Mouse (Mus musculus) ES-Bruce4 (cell line): ENCODE data around the gene Arl15. TPM values are rescaled to one million over a fixed set of nuclear protein-coding genes. Genes with fewer than 3 reads are reported as not detected.

Experiments
- H3K27ac ChIP-seq: 2 replicates; pipeline ENCODE4 v1.5.1; 2012; ENCODE audit warnings: low read length, inconsistent platforms; ENCODE audit not compliant: insufficient read depth
- H3K27me3 ChIP-seq: 2 replicates; pipeline ENCODE4 v1.6.1; 2012; ENCODE audit warnings: mild to moderate bottlenecking, low read length, inconsistent platforms; ENCODE audit not compliant: control insufficient read depth, poor library complexity, insufficient read depth, severe bottlenecking
- H3K36me3 ChIP-seq: 2 replicates; pipeline ENCODE4 v1.6.1; 2012; ENCODE audit warnings: inconsistent platforms, mild to moderate bottlenecking, low read length, moderate library complexity; ENCODE audit not compliant: control insufficient read depth, poor library complexity, insufficient read depth, severe bottlenecking
- H3K4me1 ChIP-seq: one replicate; pipeline ENCODE4 v1.8.1; 2011; ENCODE audit warnings: low read length; ENCODE audit not compliant: control insufficient read depth, insufficient read depth
- H3K4me3 ChIP-seq: 2 replicates; pipeline ENCODE4 v1.5.1; 2011; ENCODE audit warnings: low read depth, mild to moderate bottlenecking, low read length
- H3K9ac ChIP-seq: 2 replicates; pipeline ENCODE4 v1.6.1; 2012; ENCODE audit warnings: low read depth, mild to moderate bottlenecking, inconsistent platforms; ENCODE audit not compliant: poor library complexity, severe bottlenecking
- H3K9me3 ChIP-seq: replicated peaks from 2 replicates; pipeline ENCODE4 v1.6.1; 2012; ENCODE audit warnings: mild to moderate bottlenecking, low read length, inconsistent platforms; ENCODE audit not compliant: control insufficient read depth, poor library complexity, insufficient read depth, severe bottlenecking
- CTCF ChIP-seq: IDR thresholded peaks from one replicate; pipeline ENCODE4 v1.8.1; 2011; ENCODE audit warnings: low read depth, low read length
- EP300 ChIP-seq: IDR thresholded peaks from 2 replicates; pipeline ENCODE4 v1.6.1; 2011; ENCODE audit warnings: low read depth, low read length; ENCODE audit not compliant: insufficient read depth
- POLR2A ChIP-seq: IDR thresholded peaks from one replicate; pipeline ENCODE4 v1.8.1; 2011; ENCODE audit warnings: low read length; ENCODE audit not compliant: insufficient read depth
- polyA plus RNA-seq: library from polyadenylated mRNA; stranded (reverse); fragments of >200 nt; gene quantifications from 2 replicates; pipeline ENCODE4 v1.2.4, GENCODE M21; 2011; ENCODE audit warnings: low read depth; ENCODE audit not compliant: missing spikeins, insufficient read depth, insufficient read length

Arl15 gene
- polyA plus RNA-seq, 1 experiment, result 53.3 TPM

DNA sequence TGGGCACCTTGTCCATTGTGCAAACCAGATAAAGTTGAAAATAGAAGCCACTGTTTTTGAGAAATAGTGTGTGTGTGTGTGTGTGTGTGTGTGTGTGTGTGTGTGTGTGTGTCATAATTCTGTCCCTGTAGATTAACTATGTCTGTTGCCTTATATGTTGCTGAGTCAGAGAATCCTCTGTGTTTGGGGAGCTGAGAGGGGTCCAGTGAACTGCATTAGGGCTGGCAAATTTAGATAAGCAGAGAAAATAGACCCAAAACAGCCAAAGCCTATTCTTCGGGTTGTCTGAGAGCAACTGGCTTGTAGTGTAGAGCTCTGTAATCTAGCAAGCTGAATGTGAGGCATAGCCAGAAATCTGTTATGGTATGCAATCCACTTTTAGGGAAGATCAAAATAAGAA, 348.9 kb downstream of the Arl15 start:
- Histone ChIP-seq H3K27me3 (no peaks in the 10 kb centered on the region), H3K4me1 (no peaks in the 10 kb centered on the region), H3K9me3 (no peaks in the 10 kb centered on the region), H3K27ac (no peak overlapping the region), H3K9ac (no peak overlapping the region), H3K36me3 (no peaks in the 10 kb centered on the region; the same call in 1 of the 2 replicates), H3K4me3 (no peak overlapping the region)
- TF ChIP-seq CTCF, result no peak

- Histone ChIP-seq H3K4me3 (no peak overlapping the region), H3K27ac (no peak overlapping the region), H3K4me1 (no peaks in the 10 kb centered on the region), H3K36me3 (no peaks in the 10 kb centered on the region; the same call in 1 of the 2 replicates), H3K9ac (no peak overlapping the region), H3K27me3 (no peaks in the 10 kb centered on the region), H3K9me3 (no peaks in the 10 kb centered on the region)
- TF ChIP-seq POLR2A, result no peak
- no peak for TF ChIP-seq CTCF
- TF ChIP-seq EP300, result no peak
These were observed 350.0 kb downstream of the Arl15 start for GRCm38 (mm10) chr13:114144052-114145046.

DNA sequence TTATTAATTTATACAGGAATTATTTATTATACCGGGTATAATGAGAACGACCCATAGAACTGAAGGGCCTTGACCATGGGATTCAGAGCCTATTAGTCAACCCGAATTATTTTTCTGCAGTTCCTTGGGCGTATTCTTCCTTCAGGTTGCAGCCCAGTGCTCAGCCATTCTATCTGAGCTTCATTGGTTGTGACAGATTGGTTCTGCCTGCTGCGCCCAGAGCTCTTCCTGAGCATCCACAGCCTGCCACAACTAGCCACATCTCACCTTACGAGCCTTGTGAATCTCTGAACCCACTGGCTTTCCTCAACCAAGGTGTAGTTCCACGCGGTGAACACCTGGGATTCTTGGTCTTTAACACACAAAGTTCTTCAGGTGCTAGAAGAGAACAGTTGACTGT, 350.9 kb downstream of the Arl15 start:
- H3K4me3 ChIP-seq, result no peak overlapping the region
- H3K27me3 ChIP-seq, result no peaks in the 10 kb centered on the region
- H3K27ac ChIP-seq, result no peak overlapping the region
- H3K9ac ChIP-seq, result no peak overlapping the region
- no peaks in the 10 kb centered on the region for H3K4me1 ChIP-seq
- TF ChIP-seq CTCF (no peak), EP300 (no peak), POLR2A (no peak)
- H3K9me3 ChIP-seq, result no peaks in the 10 kb centered on the region
- H3K36me3 ChIP-seq, result no peaks in the 10 kb centered on the region; the same call in 1 of the 2 replicates

- no peaks in the 10 kb centered on the region for H3K27me3 ChIP-seq
- TF ChIP-seq POLR2A, result no peak
- TF ChIP-seq EP300, result no peak
- TF ChIP-seq CTCF, result no peak
- H3K27ac ChIP-seq, result no peak overlapping the region
- no peaks in the 10 kb centered on the region for H3K9me3 ChIP-seq
- H3K4me3 ChIP-seq, result no peak overlapping the region
- H3K36me3 ChIP-seq, result peaks cover 6% of the 10 kb centered on the region; the same call in 1 of the 2 replicates
- H3K9ac ChIP-seq, result no peak overlapping the region
- H3K4me1 ChIP-seq, result no peaks in the 10 kb centered on the region
These were observed 356.8 kb downstream of the Arl15 start for GRCm38 (mm10) chr13:114150856-114151697.

DNA sequence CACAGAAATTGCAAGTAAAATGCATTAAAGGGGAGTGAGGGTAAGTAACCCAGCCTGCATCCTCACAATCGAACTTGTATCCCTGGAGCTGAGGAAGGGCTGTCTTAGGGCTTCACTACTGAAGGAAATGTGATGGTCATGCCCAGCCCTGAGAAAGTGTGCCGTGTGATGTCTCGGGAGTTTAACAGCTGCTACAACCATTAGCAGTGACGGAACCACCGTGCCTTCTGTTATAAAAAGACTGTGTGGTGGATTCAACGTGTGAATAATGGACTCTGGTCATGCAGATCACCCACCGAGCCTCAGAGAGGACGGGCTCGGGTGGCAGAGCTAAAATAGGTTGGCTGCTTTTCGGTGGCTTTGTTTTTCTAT, 357.4 kb downstream of the Arl15 start:
- H3K4me3 ChIP-seq, result no peak overlapping the region
- no peak overlapping the region for H3K9ac ChIP-seq
- no peak overlapping the region for H3K27ac ChIP-seq
- H3K4me1 ChIP-seq, result no peaks in the 10 kb centered on the region
- H3K36me3 ChIP-seq, result peaks cover 6% of the 10 kb centered on the region; the same call in 1 of the 2 replicates
- no peaks in the 10 kb centered on the region for H3K9me3 ChIP-seq
- TF ChIP-seq CTCF (no peak), POLR2A (no peak), EP300 (no peak)
- no peaks in the 10 kb centered on the region for H3K27me3 ChIP-seq
